ENCODE assay signal across 27 mouse cellular contexts in the genomic region with DNA sequence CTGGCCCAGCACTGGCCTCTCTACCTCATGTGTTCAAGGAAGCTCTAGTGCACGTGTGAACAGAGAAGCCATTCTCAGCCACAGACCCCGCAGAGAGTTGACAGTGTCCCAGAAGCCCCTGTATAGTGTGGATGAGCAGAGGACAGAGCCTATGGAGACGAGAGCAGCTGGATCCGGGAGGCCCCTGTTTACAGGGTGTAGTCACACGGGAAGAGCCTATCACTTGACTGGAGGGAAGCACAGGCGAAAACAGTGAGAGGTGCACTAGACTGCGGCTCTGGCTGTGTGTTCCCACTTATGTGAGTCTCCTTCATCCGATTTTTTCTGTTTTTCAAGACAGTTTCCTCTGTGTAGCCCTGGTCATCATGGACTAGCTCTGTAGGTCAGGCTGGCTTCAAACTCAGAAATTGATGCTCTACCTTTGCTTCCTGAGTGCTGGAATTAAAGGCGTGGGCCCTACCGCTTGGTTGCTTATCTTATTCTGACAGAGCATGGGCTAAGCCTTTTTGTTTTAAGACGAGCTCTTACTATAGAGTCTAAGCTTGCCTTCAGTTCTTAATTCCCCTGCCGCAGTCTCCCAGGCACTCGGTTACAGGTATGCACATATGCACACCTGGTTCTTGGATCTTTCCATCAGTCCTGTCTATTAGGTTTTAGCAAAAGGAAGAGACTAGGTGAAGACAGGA. TPM values are rescaled to one million over a fixed set of nuclear protein-coding genes. Genes with fewer than 3 reads are reported as not detected.
A peak's percentile ranks its signal among the peaks of the same experiment; 100 is the strongest.
DNase-seq lines count a peak whose midpoint lies in the region; ATAC-seq lines count a peak whose summit lies in the region.
"Had no signal": no experiment of that assay in that cellular context is flagged by ENCODE, and none has a peak within 500 bp of the region (broad histone marks: within the 10 kb centered on the region; RNA-seq: fewer than 3 reads in every experiment).

No protein-coding gene starts in this region.

- H3K4me1 ChIP-seq in liver, embryonic 11.5 days (replicated peaks; ENCODE audit: control insufficient read depth, insufficient read depth, low read length) = peaks cover 25% of the 10 kb centered on the region
- H3K4me1 ChIP-seq in liver, embryonic 15.5 days (replicated peaks) = peaks cover 43% of the 10 kb centered on the region

- H3K4me3 ChIP-seq in liver, embryonic 11.5 days (ENCODE audit: low read depth, low read length) = no peak overlapping the region
- H3K4me3 ChIP-seq in liver, embryonic 15.5 days (replicated peaks) = no peak overlapping the region
- H3K4me3 ChIP-seq: forebrain, embryonic 10.5 days; forebrain, embryonic 13.5 days; heart, adult 2 months; heart, embryonic 12.5 days; heart, embryonic 15.5 days; hindbrain, embryonic 10.5 days; hindbrain, embryonic 13.5 days had no signal

- no peak overlapping the region for H3K4me2 ChIP-seq in liver, embryonic 11.5 days
- H3K4me2 ChIP-seq in liver, embryonic 15.5 days = peak overlapping the region; percentile 36
- H3K4me2 ChIP-seq: forebrain, embryonic 13.5 days; heart, embryonic 12.5 days; heart, embryonic 15.5 days; hindbrain, embryonic 13.5 days had no signal

- no peak overlapping the region for H3K27ac ChIP-seq in liver, embryonic 11.5 days (ENCODE audit: low read depth, low read length)
- H3K27ac ChIP-seq in liver, embryonic 15.5 days (replicated peaks) = peak overlapping the region; percentile 74
- H3K27ac ChIP-seq: forebrain, embryonic 10.5 days; forebrain, embryonic 13.5 days; heart, adult 2 months; heart, embryonic 15.5 days; hindbrain, embryonic 10.5 days; hindbrain, embryonic 13.5 days had no signal

- no peak overlapping the region for H3K9ac ChIP-seq in liver, embryonic 11.5 days (ENCODE audit: low read depth, low read length)
- H3K9ac ChIP-seq in liver, embryonic 15.5 days = peak overlapping the region; percentile 12; the same call in 1 of the 2 replicates
- H3K9ac ChIP-seq: forebrain, embryonic 13.5 days; heart, embryonic 12.5 days; heart, embryonic 15.5 days; hindbrain, embryonic 13.5 days had no signal

- H3K9me3 ChIP-seq in liver, embryonic 11.5 days (ENCODE audit: control insufficient read depth, low read length) = no peaks in the 10 kb centered on the region
- no peaks in the 10 kb centered on the region for H3K9me3 ChIP-seq in liver, embryonic 15.5 days (replicated peaks)
- H3K9me3 ChIP-seq: forebrain, embryonic 10.5 days; forebrain, embryonic 13.5 days; heart, embryonic 12.5 days; heart, embryonic 15.5 days; hindbrain, embryonic 10.5 days; hindbrain, embryonic 13.5 days had no signal

- H3K27me3 ChIP-seq in liver, embryonic 11.5 days (replicated peaks; ENCODE audit: control insufficient read depth, insufficient read depth, low read length) = no peaks in the 10 kb centered on the region
- no peaks in the 10 kb centered on the region for H3K27me3 ChIP-seq in liver, embryonic 15.5 days
- H3K27me3 ChIP-seq: forebrain, embryonic 13.5 days; heart, embryonic 15.5 days; hindbrain, embryonic 13.5 days had no signal

- no peak for ATAC-seq in liver, embryonic 11.5 days (replicated peaks; ENCODE audit: low FRiP score)
- 0 out of 2 replicates have a peak, but pooled peaks have one; percentile 35 for ATAC-seq in erythroid progenitor cell, adult 5-6 weeks (replicated peaks; ENCODE audit: low FRiP score, poor library complexity, severe bottlenecking)
- peak; percentile 77 for ATAC-seq in liver, embryonic 15.5 days (ENCODE audit: insufficient read depth)
- ATAC-seq: activated CD4-positive, CD25-positive, alpha-beta regulatory T cell, adult 4 months; forebrain, embryonic 13.5 days; forebrain, embryonic 16.5 days; hindbrain, embryonic 16.5 days had no signal

- H3K36me3 ChIP-seq in liver, embryonic 11.5 days (ENCODE audit: control insufficient read depth, insufficient read depth, low read length) = no peaks in the 10 kb centered on the region
- H3K36me3 ChIP-seq in liver, embryonic 15.5 days (replicated peaks) = no peaks in the 10 kb centered on the region
- H3K36me3 ChIP-seq: forebrain, embryonic 10.5 days; heart, embryonic 15.5 days; hindbrain, embryonic 10.5 days had no signal

- WGBS in liver, embryonic 11.5 days = 53% methylated on average over 13 of the region's 13 CpGs
- WGBS in liver, embryonic 15.5 days (ENCODE audit: insufficient replicate concordance) = 38% methylated on average over 13 of the region's 13 CpGs

- DNase-seq in liver (peak; percentile 44), A20 (ENCODE audit: low read depth, low spot score) (peak; percentile 30)
- DNase-seq in liver, embryonic 11.5 days (ENCODE audit: low spot score) = no peak
- no peak for DNase-seq in right cerebral cortex, postnatal 36 days (ENCODE audit: low spot score in 2 of 2)
- no peak for DNase-seq in thymus, postnatal 14 days
- no peak for DNase-seq in adrenal gland, adult 2 months
- DNase-seq: adrenal gland, postnatal 10 days; adrenal gland, postnatal 36 days; cerebellum, adult 18-20 months; cerebellum, adult 9-10 months; cerebellum, postnatal 14 days; gastrocnemius, postnatal 10 days; gastrocnemius, postnatal 36 days; heart, adult 2 months; heart, postnatal 10 days; heart, postnatal 36 days had no signal

RNA-seq across cellular contexts. Expression of a gene that starts 41.3 kb away (rescaled TPM):
- 290 and 303 TPM in 2 replicates for polyA plus RNA-seq in liver, embryonic 11.5 days (2014; fragmentation: Nextera tagmentation; extraction: Ambion mirVana)
- total RNA-seq in erythroid progenitor cell, adult 5-6 weeks (2015; ENCODE audit: low replicate concordance) = 1,305 and 1,318 TPM in 2 replicates
- 1,008 and 1,122 TPM in 2 replicates for total RNA-seq in erythroid progenitor cell, adult 5-6 weeks (2017; ENCODE audit: low replicate concordance)
- polyA plus RNA-seq in liver, embryonic 15.5 days (2015; fragmentation: Nextera tagmentation; extraction: Ambion mirVana) = 437 and 467 TPM in 2 replicates
- 10 to 100 TPM; 32.9 to 40.0 TPM for total RNA-seq in adrenal gland, adult 2 months (2021)
- 37.8 and 42.3 TPM in 2 replicates for polyA plus RNA-seq in adrenal gland, adult 2 months (2012; rRNA removed)

Comparison
In these comparisons a context has a peak if more than half of its experiments do, and no peak if none do; other contexts are left out.
1. DNase-seq: peak in liver (single experiment) and A20 (single experiment); none in liver, embryonic 11.5 days (single experiment), right cerebral cortex, postnatal 36 days (0 of 2), thymus, postnatal 14 days (single experiment) and adrenal gland, adult 2 months (single experiment).